Mouse (Mus musculus): Measurements from ENCODE around the gene Gm21719. TPM values are rescaled to one million over a fixed set of nuclear protein-coding genes. Genes with fewer than 3 reads are reported as not detected.
"Not testable (repeated sequence)": the region's sequence is repeated elsewhere in the genome, so short reads cannot be mapped to it uniquely, and the experiment has no call there.

Gene Gm21719
- not detected for total RNA-seq (2021)
- not detected in 2 replicates for polyA plus RNA-seq (2012; rRNA removed)
- long read RNA-seq = 0 reads

- DNase-seq = not testable (repeated sequence)
These were observed at the start of gene Gm21719 for GRCm38 (mm10) chrY:6682772-6683171. Gene Gm21719, minus strand, starts transcription at chrY:6682872.

Other genes starting within 250 kb of the Gm21719 start
- not detected for gene Gm28919, start 99.3 kb downstream of the Gm21719 start, total RNA-seq (2021)
- not detected in 2 replicates for gene Gm28919, start 99.3 kb downstream of the Gm21719 start, polyA plus RNA-seq (2012; rRNA removed)
- gene Gm20830, start 235.4 kb upstream of the Gm21719 start, total RNA-seq (2021) = not detected
- not detected in 2 replicates for gene Gm20830, start 235.4 kb upstream of the Gm21719 start, polyA plus RNA-seq (2012; rRNA removed)